Mouse (Mus musculus): ENCODE results near the gene Htra2. TPM values are rescaled to one million over a fixed set of nuclear protein-coding genes. Genes with fewer than 3 reads are reported as not detected.

Gene Htra2
- 32.6 and 32.9 TPM in 2 replicates for polyA plus RNA-seq (2014; fragmentation: Nextera tagmentation; extraction: Ambion mirVana)

- Histone ChIP-seq H3K27ac (ENCODE audit: low read depth, low read length) (peak within 1 kb of the TSS; percentile 82), H3K9ac (ENCODE audit: low read length) (peak within 1 kb of the TSS; percentile 90), H3K27me3 (replicated peaks; ENCODE audit: control insufficient read depth, insufficient read depth, low read length) (no peaks in the 10 kb centered on the region), H3K9me3 (replicated peaks; ENCODE audit: control insufficient read depth, low read length) (no peaks in the 10 kb centered on the region), H3K4me1 (ENCODE audit: control insufficient read depth, insufficient read depth, low read length) (peaks cover 18% of the 10 kb centered on the region), H3K36me3 (ENCODE audit: control insufficient read depth, insufficient read depth, low read length) (peaks cover 28% of the 10 kb centered on the region), H3K4me2 (ENCODE audit: low read length) (peak within 1 kb of the TSS; percentile 87), H3K4me3 (ENCODE audit: low read depth, low read length) (peak within 1 kb of the TSS; percentile 96)
- DNase-seq (ENCODE audit: low spot score) (no peak), ATAC-seq (peak; percentile 43; the same call in 1 of the 2 replicates)
- under 1% methylated on average over 48 of the region's 50 CpGs for WGBS
These were observed at the start of gene Htra2 for GRCm38 (mm10) chr6:83054871-83055431. Gene Htra2 (minus strand): TSS chr6:83055273.

GRCm38 (mm10) chr6:83104158-83104557 is 49.1 kb upstream of the Htra2 start:
- Histone ChIP-seq H3K4me3 (ENCODE audit: low read depth, low read length) (no peak overlapping the region), H3K4me1 (ENCODE audit: control insufficient read depth, insufficient read depth, low read length) (peaks cover 19% of the 10 kb centered on the region), H3K4me2 (ENCODE audit: low read length) (no peak overlapping the region), H3K27me3 (replicated peaks; ENCODE audit: control insufficient read depth, insufficient read depth, low read length) (no peaks in the 10 kb centered on the region), H3K27ac (ENCODE audit: low read depth, low read length) (no peak overlapping the region), H3K36me3 (ENCODE audit: control insufficient read depth, insufficient read depth, low read length) (no peaks in the 10 kb centered on the region), H3K9me3 (replicated peaks; ENCODE audit: control insufficient read depth, low read length) (no peaks in the 10 kb centered on the region), H3K9ac (ENCODE audit: low read length) (no peak overlapping the region)
- peak; percentile 84 for DNase-seq (ENCODE audit: low spot score)
- peak; percentile 33; the same call in 1 of the 2 replicates for ATAC-seq
- WGBS: 47% methylated on average over 4 of the region's 4 CpGs

- Histone ChIP-seq H3K36me3 (ENCODE audit: control insufficient read depth, insufficient read depth, low read length) (no peaks in the 10 kb centered on the region), H3K9me3 (replicated peaks; ENCODE audit: control insufficient read depth, low read length) (no peaks in the 10 kb centered on the region), H3K9ac (ENCODE audit: low read length) (peak overlapping the region; percentile 80), H3K27ac (ENCODE audit: low read depth, low read length) (no peak overlapping the region), H3K4me3 (ENCODE audit: low read depth, low read length) (no peak overlapping the region), H3K4me2 (ENCODE audit: low read length) (peak overlapping the region; percentile 100; the same call in 1 of the 2 replicates), H3K27me3 (replicated peaks; ENCODE audit: control insufficient read depth, insufficient read depth, low read length) (no peaks in the 10 kb centered on the region), H3K4me1 (ENCODE audit: control insufficient read depth, insufficient read depth, low read length) (peaks cover 14% of the 10 kb centered on the region)
- DNase-seq (ENCODE audit: low spot score): no peak
- ATAC-seq: no peak
- 45% methylated on average over 11 of the region's 11 CpGs for WGBS
These were observed 48.1 kb upstream of the Htra2 start for GRCm38 (mm10) chr6:83103130-83103650.

GRCm38 (mm10) chr6:83101688-83102556 is 46.8 kb upstream of the Htra2 start:
- under 1% methylated on average over 65 of the region's 74 CpGs for WGBS
- peak overlapping the region; percentile 100 for H3K4me2 ChIP-seq (ENCODE audit: low read length)
- H3K9ac ChIP-seq (ENCODE audit: low read length): peak overlapping the region; percentile 80
- ATAC-seq (peak; percentile 78), DNase-seq (ENCODE audit: low spot score) (peak; percentile 70)
- H3K36me3 ChIP-seq (ENCODE audit: control insufficient read depth, insufficient read depth, low read length): no peaks in the 10 kb centered on the region
- H3K27ac ChIP-seq (ENCODE audit: low read depth, low read length): peak overlapping the region; percentile 66
- H3K27me3 ChIP-seq (replicated peaks; ENCODE audit: control insufficient read depth, insufficient read depth, low read length): no peaks in the 10 kb centered on the region
- peaks cover 12% of the 10 kb centered on the region for H3K4me1 ChIP-seq (ENCODE audit: control insufficient read depth, insufficient read depth, low read length)
- H3K9me3 ChIP-seq (replicated peaks; ENCODE audit: control insufficient read depth, low read length): no peaks in the 10 kb centered on the region
- peak overlapping the region; percentile 72 for H3K4me3 ChIP-seq (ENCODE audit: low read depth, low read length)

- peak; percentile 91 for DNase-seq (ENCODE audit: low spot score)
- Histone ChIP-seq H3K9me3 (replicated peaks; ENCODE audit: control insufficient read depth, low read length) (no peaks in the 10 kb centered on the region), H3K36me3 (ENCODE audit: control insufficient read depth, insufficient read depth, low read length) (no peaks in the 10 kb centered on the region), H3K4me1 (ENCODE audit: control insufficient read depth, insufficient read depth, low read length) (peaks cover 12% of the 10 kb centered on the region), H3K27me3 (replicated peaks; ENCODE audit: control insufficient read depth, insufficient read depth, low read length) (no peaks in the 10 kb centered on the region), H3K9ac (ENCODE audit: low read length) (peak within 1 kb of the TSS; percentile 80), H3K4me2 (ENCODE audit: low read length) (peak within 1 kb of the TSS; percentile 100), H3K4me3 (ENCODE audit: low read depth, low read length) (peak within 1 kb of the TSS; percentile 72), H3K27ac (ENCODE audit: low read depth, low read length) (peak within 1 kb of the TSS; percentile 66)
- WGBS: 1% methylated on average over 25 of the region's 25 CpGs
- ATAC-seq: peak; percentile 80
These were observed 46.2 kb upstream of the Htra2 start, which contains the start of the genes Ccdc142 and Gm42688 for GRCm38 (mm10) chr6:83101316-83101687. Gene Ccdc142 (plus strand): TSS chr6:83101601. Gene Gm42688 (plus strand): TSS chr6:83101617.

- H3K4me1 ChIP-seq (ENCODE audit: control insufficient read depth, insufficient read depth, low read length): peaks cover 12% of the 10 kb centered on the region
- no peaks in the 10 kb centered on the region for H3K36me3 ChIP-seq (ENCODE audit: control insufficient read depth, insufficient read depth, low read length)
- no peak overlapping the region for H3K4me2 ChIP-seq (ENCODE audit: low read length)
- H3K9me3 ChIP-seq (replicated peaks; ENCODE audit: control insufficient read depth, low read length): no peaks in the 10 kb centered on the region
- H3K27ac ChIP-seq (ENCODE audit: low read depth, low read length): no peak overlapping the region
- no peak for ATAC-seq
- no peak for DNase-seq (ENCODE audit: low spot score)
- H3K9ac ChIP-seq (ENCODE audit: low read length): no peak overlapping the region
- 83% methylated on average over 2 of the region's 2 CpGs for WGBS
- H3K4me3 ChIP-seq (ENCODE audit: low read depth, low read length): no peak overlapping the region
- H3K27me3 ChIP-seq (replicated peaks; ENCODE audit: control insufficient read depth, insufficient read depth, low read length): no peaks in the 10 kb centered on the region
These were observed 43.3 kb upstream of the Htra2 start for GRCm38 (mm10) chr6:83098411-83098810.

GRCm38 (mm10) chr6:83095968-83096367 is 40.9 kb upstream of the Htra2 start:
- Histone ChIP-seq H3K27ac (ENCODE audit: low read depth, low read length) (no peak overlapping the region), H3K9ac (ENCODE audit: low read length) (no peak overlapping the region), H3K4me1 (ENCODE audit: control insufficient read depth, insufficient read depth, low read length) (no peaks in the 10 kb centered on the region), H3K9me3 (replicated peaks; ENCODE audit: control insufficient read depth, low read length) (no peaks in the 10 kb centered on the region), H3K36me3 (ENCODE audit: control insufficient read depth, insufficient read depth, low read length) (no peaks in the 10 kb centered on the region), H3K27me3 (replicated peaks; ENCODE audit: control insufficient read depth, insufficient read depth, low read length) (0 out of 2 replicates have a peak, but pooled peaks cover under 1% of the 10 kb centered on the region), H3K4me2 (ENCODE audit: low read length) (no peak overlapping the region), H3K4me3 (ENCODE audit: low read depth, low read length) (no peak overlapping the region)
- ATAC-seq (no peak), DNase-seq (ENCODE audit: low spot score) (no peak)
- WGBS: 49% methylated on average over 6 of the region's 6 CpGs

- 47% methylated on average over 6 of the region's 6 CpGs for WGBS
- ATAC-seq (no peak), DNase-seq (ENCODE audit: low spot score) (no peak)
- no peaks in the 10 kb centered on the region for H3K9me3 ChIP-seq (replicated peaks; ENCODE audit: control insufficient read depth, low read length)
- no peaks in the 10 kb centered on the region for H3K36me3 ChIP-seq (ENCODE audit: control insufficient read depth, insufficient read depth, low read length)
- H3K4me1 ChIP-seq (ENCODE audit: control insufficient read depth, insufficient read depth, low read length): no peaks in the 10 kb centered on the region
- H3K27ac ChIP-seq (ENCODE audit: low read depth, low read length): no peak overlapping the region
- H3K9ac ChIP-seq (ENCODE audit: low read length): no peak overlapping the region
- H3K4me3 ChIP-seq (ENCODE audit: low read depth, low read length): no peak overlapping the region
- H3K4me2 ChIP-seq (ENCODE audit: low read length): no peak overlapping the region
- peaks cover 26% of the 10 kb centered on the region for H3K27me3 ChIP-seq (replicated peaks; ENCODE audit: control insufficient read depth, insufficient read depth, low read length)
These were observed 37.5 kb upstream of the Htra2 start for GRCm38 (mm10) chr6:83092416-83093127.

All from forebrain, embryonic 14.5 days (tissue).